Mouse (Mus musculus) neural tube, embryonic 11.5 days (tissue): Measurements from ENCODE around the gene Bmpr1a. TPM values are rescaled to one million over a fixed set of nuclear protein-coding genes. Genes with fewer than 3 reads are reported as not detected.

Source experiments
- ATAC-seq: fragments of 200-750 bp; cut with Nextera tagmentation; 2 replicates; pipeline ENCODE4 v1.8.0; 2017; ENCODE audit warnings: moderate number of reproducible peaks, mild to moderate bottlenecking, moderate TSS enrichment, moderate library complexity; ENCODE audit not compliant: insufficient read depth, low FRiP score, low TSS enrichment
- DNase-seq: peaks from one replicate; pipeline ENCODE4 v3.0.0-alpha.2; 2015; ENCODE audit warnings: low spot score
- H3K27ac ChIP-seq: fragments of 300-500 bp; sonication (generic); 2 replicates; pipeline ENCODE4 v1.5.1; 2014; ENCODE audit warnings: low read depth, mild to moderate bottlenecking, low read length
- H3K27me3 ChIP-seq: fragments of 300-500 bp; sonication (generic); 2 replicates; pipeline ENCODE4 v1.6.1; 2014; ENCODE audit warnings: mild to moderate bottlenecking, low read length, mixed read lengths; ENCODE audit not compliant: control insufficient read depth, insufficient read depth
- H3K36me3 ChIP-seq: fragments of 300-500 bp; sonication (generic); 2 replicates; pipeline ENCODE4 v1.6.1; 2014; ENCODE audit warnings: mild to moderate bottlenecking, low read length, moderate library complexity, mixed read lengths; ENCODE audit not compliant: control insufficient read depth, insufficient read depth
- H3K4me1 ChIP-seq: fragments of 300-500 bp; sonication (generic); 2 replicates; pipeline ENCODE4 v1.6.1; 2014; ENCODE audit warnings: low read length, mixed read lengths; ENCODE audit not compliant: control insufficient read depth, insufficient read depth
- H3K4me2 ChIP-seq: fragments of 300-500 bp; sonication (generic); 2 replicates; pipeline ENCODE4 v1.6.1; 2014; ENCODE audit warnings: low read depth, mild to moderate bottlenecking, moderate library complexity
- H3K4me3 ChIP-seq: fragments of 300-500 bp; sonication (generic); 2 replicates; pipeline ENCODE4 v1.5.1; 2014; ENCODE audit warnings: low read depth, low read length
- H3K9ac ChIP-seq: fragments of 300-500 bp; sonication (generic); 2 replicates; pipeline ENCODE4 v1.6.1; 2014; ENCODE audit warnings: mild to moderate bottlenecking, low read length
- H3K9me3 ChIP-seq: fragments of 300-500 bp; sonication (generic); 2 replicates; pipeline ENCODE4 v1.6.1; 2016; ENCODE audit warnings: low read length; ENCODE audit not compliant: control insufficient read depth
- WGBS: fragments of 180-500 bp; shearing (Covaris S2); extraction: QIAGEN DNeasy Blood & Tissue Kit; methylation state at CpG from one replicate; pipeline ENCODE4 v1.1.7; 2014; 5-methylcytosine and 5-hydroxymethylcytosine counted together
- polyA plus RNA-seq: library from polyadenylated mRNA; unstranded; fragments of >200 nt; fragmentation: Nextera tagmentation; extraction: Ambion mirVana; gene quantifications from 2 replicates; pipeline ENCODE4 v1.2.1, GENCODE M21; 2014

The Bmpr1a gene
- polyA plus RNA-seq, 1 experiment from 2014 or later: 51.4 TPM

GRCm38 (mm10) chr14:34382921-34383704 lies 120.0 kb downstream of the Bmpr1a start:
- ATAC-seq (no peak), DNase-seq (no peak)
- no peaks in the 10 kb centered on the region for H3K27me3 ChIP-seq
- no peaks in the 10 kb centered on the region for H3K9me3 ChIP-seq
- no peak overlapping the region for H3K4me2 ChIP-seq
- no peak overlapping the region for H3K27ac ChIP-seq
- H3K36me3 ChIP-seq: no peaks in the 10 kb centered on the region
- WGBS: 91% methylated on average over 9 of the region's 9 CpGs
- H3K9ac ChIP-seq: no peak overlapping the region
- peaks cover 8% of the 10 kb centered on the region; the same call in 1 of the 2 replicates for H3K4me1 ChIP-seq
- H3K4me3 ChIP-seq: no peak overlapping the region

GRCm38 (mm10) chr14:34378560-34379331 lies 124.4 kb downstream of the Bmpr1a start:
- no peak overlapping the region for H3K4me2 ChIP-seq
- 0 out of 2 replicates have a peak overlapping the region, but pooled peaks have one; percentile 0 for H3K27ac ChIP-seq
- peaks cover 11% of the 10 kb centered on the region for H3K4me1 ChIP-seq
- no peaks in the 10 kb centered on the region for H3K27me3 ChIP-seq
- peak; percentile 67 for DNase-seq
- H3K9ac ChIP-seq: 0 out of 2 replicates have a peak overlapping the region, but pooled peaks have one; percentile 10
- 40% methylated on average over 11 of the region's 11 CpGs for WGBS
- no peak overlapping the region for H3K4me3 ChIP-seq
- H3K9me3 ChIP-seq: no peaks in the 10 kb centered on the region
- ATAC-seq: no peak
- no peaks in the 10 kb centered on the region for H3K36me3 ChIP-seq

GRCm38 (mm10) chr14:34377121-34377520 lies 126.0 kb downstream of the Bmpr1a start:
- H3K4me1 ChIP-seq: peaks cover 11% of the 10 kb centered on the region
- no peaks in the 10 kb centered on the region for H3K9me3 ChIP-seq
- 89% methylated on average over 4 of the region's 4 CpGs for WGBS
- H3K4me2 ChIP-seq: no peak overlapping the region
- ATAC-seq (no peak), DNase-seq (no peak)
- H3K9ac ChIP-seq: no peak overlapping the region
- no peak overlapping the region for H3K4me3 ChIP-seq
- no peaks in the 10 kb centered on the region for H3K27me3 ChIP-seq
- H3K27ac ChIP-seq: no peak overlapping the region
- no peaks in the 10 kb centered on the region for H3K36me3 ChIP-seq

GRCm38 (mm10) chr14:34375941-34376340 lies 127.2 kb downstream of the Bmpr1a start:
- no peak overlapping the region for H3K9ac ChIP-seq
- H3K27me3 ChIP-seq: no peaks in the 10 kb centered on the region
- no peaks in the 10 kb centered on the region for H3K36me3 ChIP-seq
- no peak overlapping the region for H3K4me2 ChIP-seq
- H3K4me1 ChIP-seq: peaks cover 11% of the 10 kb centered on the region
- no peak overlapping the region for H3K27ac ChIP-seq
- ATAC-seq: no peak
- no peaks in the 10 kb centered on the region for H3K9me3 ChIP-seq
- WGBS: 82% methylated on average over 5 of the region's 5 CpGs
- H3K4me3 ChIP-seq: no peak overlapping the region
- no peak for DNase-seq

- Histone ChIP-seq H3K27me3 (no peaks in the 10 kb centered on the region), H3K4me2 (no peak within 1 kb of the TSS), H3K4me1 (peaks cover 11% of the 10 kb centered on the region), H3K36me3 (no peaks in the 10 kb centered on the region), H3K9me3 (no peaks in the 10 kb centered on the region), H3K9ac (peak within 1 kb of the TSS; percentile 28; the same call in 1 of the 2 replicates), H3K27ac (peak within 1 kb of the TSS; percentile 27; the same call in 1 of the 2 replicates), H3K4me3 (0 out of 2 replicates have a peak within 1 kb of the TSS, but pooled peaks have one; percentile 10)
- ATAC-seq (no peak), DNase-seq (no peak)
- 76% methylated on average over 13 of the region's 13 CpGs for WGBS
Observed at GRCm38 (mm10) chr14:34375415-34375904, 127.7 kb downstream of the Bmpr1a start, which contains the start of gene Mmrn2. Mmrn2 (plus strand) TSS chr14:34375465.

GRCm38 (mm10) chr14:34374577-34374976 lies 128.6 kb downstream of the Bmpr1a start, which contains the start of gene Sncg:
Sncg (minus strand) TSS chr14:34374789.
- H3K27ac ChIP-seq: peak within 1 kb of the TSS; percentile 27; the same call in 1 of the 2 replicates
- ATAC-seq: no peak
- H3K4me1 ChIP-seq: peaks cover 11% of the 10 kb centered on the region
- H3K9ac ChIP-seq: peak within 1 kb of the TSS; percentile 28
- DNase-seq: peak; percentile 70
- peak within 1 kb of the TSS; percentile 25 for H3K4me2 ChIP-seq
- H3K27me3 ChIP-seq: no peaks in the 10 kb centered on the region
- peak within 1 kb of the TSS; percentile 10; the same call in 1 of the 2 replicates for H3K4me3 ChIP-seq
- H3K9me3 ChIP-seq: no peaks in the 10 kb centered on the region
- no peaks in the 10 kb centered on the region for H3K36me3 ChIP-seq
- 41% methylated on average over 10 of the region's 10 CpGs for WGBS

GRCm38 (mm10) chr14:34373581-34373980 lies 129.6 kb downstream of the Bmpr1a start:
- Histone ChIP-seq H3K9me3 (no peaks in the 10 kb centered on the region), H3K4me3 (peak overlapping the region; percentile 10; the same call in 1 of the 2 replicates), H3K36me3 (no peaks in the 10 kb centered on the region), H3K9ac (peak overlapping the region; percentile 28), H3K27me3 (no peaks in the 10 kb centered on the region), H3K4me2 (peak overlapping the region; percentile 25), H3K4me1 (peaks cover 7% of the 10 kb centered on the region), H3K27ac (no peak overlapping the region)
- no peak for ATAC-seq
- WGBS: 86% methylated on average over 6 of the region's 6 CpGs
- no peak for DNase-seq

- Histone ChIP-seq H3K27me3 (no peaks in the 10 kb centered on the region), H3K36me3 (no peaks in the 10 kb centered on the region), H3K27ac (no peak overlapping the region), H3K4me2 (no peak overlapping the region), H3K9me3 (no peaks in the 10 kb centered on the region), H3K4me1 (peaks cover 2% of the 10 kb centered on the region; the same call in 1 of the 2 replicates), H3K9ac (no peak overlapping the region), H3K4me3 (no peak overlapping the region)
- DNase-seq (peak; percentile 45), ATAC-seq (no peak)
- 85% methylated on average over 6 of the region's 6 CpGs for WGBS
Observed at GRCm38 (mm10) chr14:34372646-34373045, 130.5 kb downstream of the Bmpr1a start.
